ENCODE assay signal across 17 mouse cellular contexts in the genomic region with DNA sequence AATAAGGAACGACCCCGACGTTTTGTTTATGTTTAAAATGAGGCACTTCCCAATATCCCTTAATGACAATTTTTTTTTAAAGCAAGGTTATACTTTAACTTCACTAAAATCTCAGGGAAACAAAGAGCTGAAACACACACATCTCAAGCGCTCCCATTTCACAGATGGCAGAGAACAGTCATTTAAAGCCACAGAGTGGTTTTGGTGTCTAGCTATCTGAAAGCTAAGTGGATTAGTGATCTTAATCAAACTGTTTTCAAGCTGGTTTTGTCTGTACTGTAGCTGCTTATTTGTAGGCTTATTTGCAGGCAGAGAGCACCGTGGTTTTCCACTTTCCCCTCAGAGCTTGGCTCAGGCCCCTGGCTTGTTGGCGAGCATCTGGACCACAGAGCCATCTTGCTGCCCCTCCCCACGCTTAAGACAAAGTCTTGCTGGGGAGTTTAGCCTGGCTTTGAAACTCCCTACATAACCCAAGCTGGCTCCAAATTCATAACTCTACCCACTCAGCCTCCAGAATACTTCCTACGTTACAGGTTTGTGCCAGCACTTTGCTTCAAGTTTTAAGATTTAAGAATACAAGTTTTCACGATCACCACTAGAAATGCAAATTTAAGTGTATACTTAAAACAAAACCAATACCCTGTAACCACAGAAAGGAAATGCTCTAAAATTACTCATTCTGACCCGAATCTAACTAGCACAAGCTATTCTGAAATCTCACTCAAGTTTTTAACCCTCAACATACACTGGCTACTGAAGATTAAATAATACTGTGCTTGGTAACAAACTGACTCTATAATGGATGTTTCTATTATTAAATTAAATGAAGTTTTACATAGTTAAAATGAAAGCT. TPM values are rescaled to one million over a fixed set of nuclear protein-coding genes. Genes with fewer than 3 reads are reported as not detected.
DNase-seq lines count a peak whose midpoint lies in the region; ATAC-seq lines count a peak whose summit lies in the region.
"Had no signal": no experiment of that assay in that cellular context is flagged by ENCODE, and none has a peak within 500 bp of the region (broad histone marks: within the 10 kb centered on the region; RNA-seq: fewer than 3 reads in every experiment).

No protein-coding gene starts in this region.

- ATAC-seq in CD4-positive, CD25-positive, alpha-beta regulatory T cell, adult 4 months, result peak; percentile 64
- no peak for ATAC-seq in megakaryocyte progenitor cell, adult 5-6 weeks (replicated peaks; ENCODE audit: poor library complexity)

- DNase-seq in cerebellum, postnatal 10 days, result peak; percentile 59 to 78
- DNase-seq in cerebellum, adult 9-11 months, result no peak
- peak; percentile 26 for DNase-seq in left cerebral cortex, postnatal 4 days
- no peak for DNase-seq in left cerebral cortex, postnatal 14 days (ENCODE audit: low spot score in 2 of 2)
- DNase-seq in fibroblast of lung, adult 2 months (ENCODE audit: low read depth), result peak; percentile 18
- no peak for DNase-seq in thymus, postnatal 25 days
- DNase-seq: adrenal gland, adult 8-10 months; cerebellum, adult 11 months; gastrocnemius, postnatal 25 days; heart, adult 2 months; heart, postnatal 4 days; kidney, adult 18-20 months; kidney, postnatal 25 days; layer of hippocampus, adult 9-11 months; lung, adult 2 months had no signal

- intact Hi-C loops in left cerebral cortex, postnatal 4 days (cut with DNase I), result no loop called here
- intact Hi-C loops in left cerebral cortex, postnatal 14 days (cut with DNase I), result no loop called here

RNA-seq across cellular contexts. Expression of a gene that starts 13.4 kb away (rescaled TPM):
- total RNA-seq in left cerebral cortex, postnatal 4 days (2021), result 10 to 100 TPM; 72.9 to 81.9 TPM
- total RNA-seq in left cerebral cortex, postnatal 14 days (2021), result 100 to 1,000 TPM; 112 to 114 TPM
- 1 to 10 TPM; 1.5 to 2.2 TPM for polyA plus RNA-seq in CD4-positive, CD25-positive, alpha-beta regulatory T cell, adult 4 months (2017; shearing (Covaris generic))
- total RNA-seq in megakaryocyte progenitor cell, adult 5-6 weeks (2015), result 0.15 TPM in 1 of 2 replicates, not detected in the other
- not detected in 2 replicates for total RNA-seq in megakaryocyte progenitor cell, adult 5-6 weeks (2017)

Comparison
In these comparisons a context has a peak if more than half of its experiments do, and no peak if none do; other contexts are left out.
1. DNase-seq: peak in cerebellum, postnatal 10 days (2 of 2), left cerebral cortex, postnatal 4 days (single experiment) and fibroblast of lung, adult 2 months (single experiment); none in cerebellum, adult 9-11 months (single experiment), left cerebral cortex, postnatal 14 days (0 of 2) and thymus, postnatal 25 days (single experiment).
2. RNA of a gene that starts 13.4 kb away (total RNA-seq): 112 to 114 TPM in left cerebral cortex, postnatal 14 days and 72.9 to 81.9 TPM in left cerebral cortex, postnatal 4 days; 0.15 TPM in megakaryocyte progenitor cell, adult 5-6 weeks; every median in the first group is over 10 times any median in the second.